Mouse (Mus musculus) small intestine, adult 2 months (tissue): Measurements from ENCODE around the gene 1700125H20Rik.

Source experiments
- CTCF ChIP-seq: fragments of 200-500 bp; IDR thresholded peaks from 2 replicates; pipeline ENCODE4 v1.5.1; 2012; ENCODE audit warnings: low read depth, mild to moderate bottlenecking, control low read depth, inconsistent platforms, low read length, moderate library complexity, mixed read lengths; ENCODE audit not compliant: insufficient replicate concordance, insufficient read length; ENCODE audit errors: extremely low read depth
- POLR2A ChIP-seq: fragments of 200-500 bp; IDR thresholded peaks from 2 replicates; pipeline ENCODE4 v1.6.1; 2012; ENCODE audit warnings: low read depth, mild to moderate bottlenecking, control low read depth, inconsistent platforms, low read length, moderate library complexity

DNA sequence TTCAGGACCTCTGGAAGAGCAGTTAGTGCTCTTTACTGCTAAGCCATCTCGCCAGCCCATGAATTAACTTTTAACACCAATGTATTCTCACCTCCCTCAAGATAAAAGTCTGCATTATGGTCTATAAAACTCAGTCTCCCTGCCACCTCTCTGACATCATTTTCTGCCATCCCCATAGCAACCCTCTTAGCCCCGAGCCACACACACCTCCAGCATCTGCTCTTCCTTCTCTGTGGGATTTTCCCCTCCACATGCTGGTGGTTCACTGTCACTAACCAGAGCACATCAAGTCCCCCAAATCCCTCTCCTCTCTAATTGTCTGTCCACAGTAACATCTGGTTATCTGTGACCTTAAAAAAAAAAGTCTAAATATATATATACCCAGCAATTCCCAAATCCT is 28.7 kb downstream of the 1700125H20Rik start:
- TF ChIP-seq CTCF (no peak), POLR2A (no peak)
